Mouse (Mus musculus): ENCODE measurements at regions not wholly inside any gene's neighbourhood (a gene's known extent, or its start where the extent isn't known, plus 50 kb on each side); places are given as distances from the start of the nearest gene placed in this dataset.

DNA sequence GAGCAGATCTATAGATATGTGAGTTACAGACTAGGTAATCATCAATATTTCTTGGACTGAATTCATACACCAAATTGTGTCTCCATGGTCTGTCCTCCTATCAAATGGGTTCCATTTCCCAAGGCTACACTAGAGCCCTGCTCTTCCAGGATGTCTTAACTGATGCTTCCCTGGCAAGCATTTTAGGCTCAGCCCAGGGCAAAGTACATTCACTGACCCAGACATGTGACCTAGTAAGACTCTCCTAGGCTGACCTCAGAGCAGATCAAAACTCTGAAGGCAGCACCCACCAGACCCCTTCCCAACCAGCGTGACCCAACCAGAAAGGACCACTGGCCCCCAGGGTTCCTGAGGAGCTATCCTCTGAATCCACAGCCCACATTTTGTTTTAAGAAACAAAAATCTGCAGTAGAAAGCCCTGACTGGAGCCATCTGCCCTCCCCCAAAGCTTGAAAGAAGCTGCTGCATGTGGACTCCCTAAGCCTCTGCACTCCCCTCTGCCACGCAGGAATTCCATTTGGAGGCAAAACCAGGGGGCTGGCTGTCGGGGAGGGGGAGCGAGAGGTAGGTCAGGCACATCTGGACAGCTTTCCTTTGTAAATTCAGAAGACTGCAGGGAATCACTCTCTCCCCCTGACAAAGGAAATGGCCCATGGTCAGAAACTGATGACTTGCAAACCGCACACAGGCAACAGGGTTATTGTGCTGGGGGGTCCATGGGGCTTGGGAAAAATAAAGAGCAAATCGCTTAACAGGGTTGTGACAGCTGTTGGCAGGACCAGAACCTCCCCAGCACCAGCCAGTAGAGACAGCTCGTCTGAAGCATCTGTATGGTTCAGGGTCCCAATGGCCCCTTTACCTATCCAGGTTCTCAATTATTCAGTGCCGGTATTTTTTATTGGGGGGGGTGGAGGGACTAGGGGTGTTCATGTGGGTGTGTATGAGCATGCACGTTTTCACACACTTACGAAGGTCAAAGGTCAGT lies 182.0 kb upstream of the Usp24 start:
- 41% methylated on average over 10 of the region's 10 CpGs for WGBS
- H3K27ac ChIP-seq (replicated peaks; ENCODE audit: low read depth, low read length): peak overlapping the region; percentile 58; the same call in 1 of the 2 replicates
- no peaks in the 10 kb centered on the region for H3K27me3 ChIP-seq (replicated peaks; ENCODE audit: control insufficient read depth, insufficient read depth, low read length)
- ATAC-seq (ENCODE audit: low read depth) (no peak), DNase-seq (ENCODE audit: low spot score) (peak; percentile 54)
- H3K9ac ChIP-seq (ENCODE audit: low read depth, low read length): no peak overlapping the region
- H3K4me1 ChIP-seq (ENCODE audit: control insufficient read depth, insufficient read depth, low read length): peaks cover 24% of the 10 kb centered on the region
- H3K36me3 ChIP-seq (ENCODE audit: control insufficient read depth, insufficient read depth, low read length): no peaks in the 10 kb centered on the region
- H3K9me3 ChIP-seq (ENCODE audit: control insufficient read depth, low read length): no peaks in the 10 kb centered on the region
- H3K4me3 ChIP-seq (ENCODE audit: low read depth, low read length): no peak overlapping the region
- no peak overlapping the region for H3K4me2 ChIP-seq (ENCODE audit: low read depth, low read length)

GRCm38 (mm10) chr4:106142741-106143140 lies 173.3 kb upstream of the Usp24 start:
- ATAC-seq (ENCODE audit: low read depth) (no peak), DNase-seq (ENCODE audit: low spot score) (peak; percentile 41)
- Histone ChIP-seq H3K4me2 (ENCODE audit: low read depth, low read length) (no peak overlapping the region), H3K9ac (ENCODE audit: low read depth, low read length) (no peak overlapping the region), H3K27me3 (replicated peaks; ENCODE audit: control insufficient read depth, insufficient read depth, low read length) (no peaks in the 10 kb centered on the region), H3K9me3 (ENCODE audit: control insufficient read depth, low read length) (no peaks in the 10 kb centered on the region), H3K36me3 (ENCODE audit: control insufficient read depth, insufficient read depth, low read length) (no peaks in the 10 kb centered on the region), H3K4me3 (ENCODE audit: low read depth, low read length) (no peak overlapping the region), H3K27ac (replicated peaks; ENCODE audit: low read depth, low read length) (no peak overlapping the region), H3K4me1 (ENCODE audit: control insufficient read depth, insufficient read depth, low read length) (peaks cover 7% of the 10 kb centered on the region; the same call in 1 of the 2 replicates)
- WGBS: 80% methylated on average over 4 of the region's 4 CpGs

DNA sequence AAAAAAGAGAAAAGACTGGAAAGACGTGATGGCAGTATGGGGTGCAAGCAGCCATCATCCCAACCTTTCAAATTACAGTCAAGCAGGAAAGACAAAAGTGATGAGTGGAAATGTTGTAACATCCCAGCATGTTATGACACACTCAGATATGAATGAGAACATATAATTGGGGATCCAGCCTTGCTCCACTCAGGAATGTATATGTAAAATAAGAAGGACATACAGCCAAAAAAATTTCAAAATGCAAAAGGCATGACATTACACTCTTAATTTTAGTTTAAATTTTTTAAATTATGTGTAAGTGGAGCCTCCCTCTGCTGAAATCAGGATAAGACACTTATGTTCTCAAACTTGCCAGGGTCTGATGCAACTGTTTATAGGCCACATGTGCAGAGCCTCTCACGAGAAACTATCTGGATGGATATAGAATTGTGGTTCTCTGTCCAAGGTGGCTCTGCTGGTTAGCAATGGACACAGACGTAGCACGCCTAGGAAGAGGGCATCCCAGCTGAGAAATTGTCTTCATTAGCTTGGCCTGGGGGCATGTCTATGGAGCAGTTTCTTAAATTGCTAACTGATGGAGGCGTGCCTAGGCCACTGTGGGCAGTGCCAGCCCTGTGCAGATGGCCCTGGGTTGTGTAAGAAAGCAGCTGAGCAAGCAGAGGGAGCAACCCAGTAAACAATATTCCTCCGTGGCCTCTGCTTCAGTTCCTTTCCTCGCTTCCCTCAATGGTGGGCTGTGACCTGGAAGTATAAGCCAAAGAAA lies 171.5 kb upstream of the Usp24 start:
- Histone ChIP-seq H3K4me2 (ENCODE audit: low read depth, low read length) (no peak overlapping the region), H3K27ac (replicated peaks; ENCODE audit: low read depth, low read length) (no peak overlapping the region; the same call in 1 of the 2 replicates), H3K27me3 (replicated peaks; ENCODE audit: control insufficient read depth, insufficient read depth, low read length) (no peaks in the 10 kb centered on the region), H3K4me3 (ENCODE audit: low read depth, low read length) (no peak overlapping the region), H3K9ac (ENCODE audit: low read depth, low read length) (no peak overlapping the region), H3K4me1 (ENCODE audit: control insufficient read depth, insufficient read depth, low read length) (peaks cover 7% of the 10 kb centered on the region; the same call in 1 of the 2 replicates), H3K9me3 (ENCODE audit: control insufficient read depth, low read length) (no peaks in the 10 kb centered on the region), H3K36me3 (ENCODE audit: control insufficient read depth, insufficient read depth, low read length) (no peaks in the 10 kb centered on the region)
- ATAC-seq (ENCODE audit: low read depth) (no peak; the same call in 1 of the 2 replicates), DNase-seq (ENCODE audit: low spot score) (peak; percentile 84)
- 67% methylated on average over 7 of the region's 7 CpGs for WGBS

DNA sequence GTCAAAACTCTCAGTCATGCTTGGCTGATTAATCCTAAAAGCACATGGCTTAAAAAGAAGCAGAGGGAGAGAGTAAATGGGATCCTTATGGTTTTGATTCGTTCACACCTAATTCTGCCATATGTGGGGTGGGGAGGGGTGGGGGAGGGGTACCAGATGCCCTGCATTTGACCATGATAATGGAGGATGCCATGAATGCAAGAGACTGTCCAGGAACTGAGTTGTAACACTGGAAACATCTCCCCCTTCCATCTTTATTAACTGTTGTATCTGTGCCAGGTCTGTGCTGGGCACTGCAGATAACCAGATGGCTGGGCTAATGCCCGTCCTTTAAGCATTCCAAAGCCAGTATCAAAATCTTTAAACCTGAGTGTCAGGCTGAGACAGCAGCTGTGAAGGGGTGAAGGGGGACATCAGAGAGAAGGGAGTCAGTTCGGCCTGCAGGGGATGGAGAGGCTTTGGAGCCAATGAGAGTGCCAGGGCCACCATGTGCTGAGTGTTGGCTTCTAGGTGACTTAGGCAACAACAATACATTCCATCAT lies 169.0 kb upstream of the Usp24 start:
- Histone ChIP-seq H3K4me3 (ENCODE audit: low read depth, low read length) (no peak overlapping the region), H3K27ac (replicated peaks; ENCODE audit: low read depth, low read length) (no peak overlapping the region), H3K4me2 (ENCODE audit: low read depth, low read length) (no peak overlapping the region), H3K9ac (ENCODE audit: low read depth, low read length) (no peak overlapping the region), H3K9me3 (ENCODE audit: control insufficient read depth, low read length) (no peaks in the 10 kb centered on the region), H3K27me3 (replicated peaks; ENCODE audit: control insufficient read depth, insufficient read depth, low read length) (no peaks in the 10 kb centered on the region), H3K36me3 (ENCODE audit: control insufficient read depth, insufficient read depth, low read length) (no peaks in the 10 kb centered on the region), H3K4me1 (ENCODE audit: control insufficient read depth, insufficient read depth, low read length) (peaks cover 15% of the 10 kb centered on the region)
- DNase-seq (ENCODE audit: low spot score) (no peak), ATAC-seq (ENCODE audit: low read depth) (no peak)
- 53% methylated on average over 3 of the region's 3 CpGs for WGBS

DNA sequence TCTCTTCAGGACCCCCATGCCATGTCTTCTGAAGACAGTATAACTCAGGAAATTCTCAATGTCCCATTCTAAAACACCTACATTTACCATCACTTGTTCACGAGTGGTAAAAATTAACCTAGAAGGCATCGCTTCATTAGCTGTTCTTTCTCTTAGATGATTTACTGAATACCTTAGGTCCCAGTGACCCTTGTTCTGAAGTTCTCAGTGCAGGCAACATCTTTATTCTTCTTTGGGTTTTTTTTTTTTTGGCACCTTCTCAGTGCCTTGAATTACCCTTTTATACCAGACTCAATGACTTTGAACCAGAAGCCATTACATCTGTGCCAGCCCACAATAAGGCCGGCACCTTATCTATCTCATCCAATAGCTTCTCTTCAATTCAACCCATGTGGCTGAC lies 167.1 kb upstream of the Usp24 start:
- Histone ChIP-seq H3K4me2 (ENCODE audit: low read depth, low read length) (no peak overlapping the region), H3K27ac (replicated peaks; ENCODE audit: low read depth, low read length) (peak overlapping the region; percentile 68; the same call in 1 of the 2 replicates)
- WGBS: 88% methylated on average over 3 of the region's 3 CpGs

DNA sequence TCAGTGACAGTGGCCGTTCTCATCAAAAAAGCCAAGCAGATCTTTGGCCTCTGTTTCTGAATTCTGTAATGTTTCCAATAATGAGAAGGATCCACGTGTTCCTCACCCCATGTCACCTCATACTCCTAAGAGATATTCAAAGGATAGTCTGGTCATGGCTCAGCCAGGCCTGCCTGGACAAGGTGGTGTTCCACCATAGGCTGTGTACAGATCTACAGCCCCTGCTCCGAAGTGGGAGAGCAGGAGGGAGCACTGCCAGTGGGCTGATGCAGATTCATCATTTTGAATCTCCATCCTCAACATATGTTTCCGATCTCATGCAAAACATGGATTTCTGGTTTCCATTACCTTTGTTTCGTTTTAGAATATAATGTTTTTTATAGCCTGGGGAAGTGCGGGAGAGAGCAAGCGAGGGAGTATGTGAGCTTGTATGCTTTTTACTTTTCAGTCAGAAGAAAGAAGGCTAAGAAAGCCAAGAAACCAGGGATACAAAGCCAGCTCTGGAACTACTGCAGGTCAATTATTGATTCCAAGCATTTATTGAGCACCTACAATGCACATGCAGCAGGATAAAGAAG lies 166.5 kb upstream of the Usp24 start:
- WGBS: 37% methylated on average over 7 of the region's 7 CpGs
- Histone ChIP-seq H3K9me3 (ENCODE audit: control insufficient read depth, low read length) (no peaks in the 10 kb centered on the region), H3K4me2 (ENCODE audit: low read depth, low read length) (no peak overlapping the region), H3K27ac (replicated peaks; ENCODE audit: low read depth, low read length) (peak overlapping the region; percentile 68), H3K4me1 (ENCODE audit: control insufficient read depth, insufficient read depth, low read length) (peaks cover 15% of the 10 kb centered on the region), H3K4me3 (ENCODE audit: low read depth, low read length) (no peak overlapping the region), H3K27me3 (replicated peaks; ENCODE audit: control insufficient read depth, insufficient read depth, low read length) (no peaks in the 10 kb centered on the region), H3K9ac (ENCODE audit: low read depth, low read length) (no peak overlapping the region), H3K36me3 (ENCODE audit: control insufficient read depth, insufficient read depth, low read length) (no peaks in the 10 kb centered on the region)
- ATAC-seq (ENCODE audit: low read depth) (peak; percentile 42; the same call in 1 of the 2 replicates), DNase-seq (ENCODE audit: low spot score) (peak; percentile 87)

More for the DNA sequence above, 167.1 kb upstream of the Usp24 start:
- H3K27me3 ChIP-seq (replicated peaks; ENCODE audit: control insufficient read depth, insufficient read depth, low read length): no peaks in the 10 kb centered on the region
- ATAC-seq (ENCODE audit: low read depth): no peak
- no peaks in the 10 kb centered on the region for H3K36me3 ChIP-seq (ENCODE audit: control insufficient read depth, insufficient read depth, low read length)
- peaks cover 15% of the 10 kb centered on the region for H3K4me1 ChIP-seq (ENCODE audit: control insufficient read depth, insufficient read depth, low read length)
- H3K4me3 ChIP-seq (ENCODE audit: low read depth, low read length): no peak overlapping the region
- DNase-seq (ENCODE audit: low spot score): no peak
- no peaks in the 10 kb centered on the region for H3K9me3 ChIP-seq (ENCODE audit: control insufficient read depth, low read length)
- no peak overlapping the region for H3K9ac ChIP-seq (ENCODE audit: low read depth, low read length)

DNA sequence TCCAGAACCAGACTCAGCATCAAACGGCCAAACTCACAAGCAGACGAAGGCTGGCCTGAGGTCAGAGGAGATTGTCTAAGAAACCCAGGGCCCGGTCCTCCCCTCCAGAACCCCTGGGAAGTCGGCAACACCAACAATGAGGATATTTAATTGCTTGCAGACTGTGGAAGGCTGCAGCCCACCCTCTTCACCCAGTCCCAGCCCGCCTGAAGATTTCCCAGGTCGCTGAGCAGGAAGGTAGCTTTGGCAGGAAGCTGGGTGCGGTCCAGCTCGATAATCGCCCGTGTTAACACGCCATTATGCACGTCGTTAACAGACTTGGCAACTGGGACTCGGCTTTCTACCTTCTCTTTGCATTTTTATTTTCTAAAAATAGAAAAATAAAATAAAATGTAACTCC lies 165.2 kb upstream of the Usp24 start:
- Histone ChIP-seq H3K4me2 (ENCODE audit: low read depth, low read length) (no peak overlapping the region), H3K36me3 (ENCODE audit: control insufficient read depth, insufficient read depth, low read length) (no peaks in the 10 kb centered on the region), H3K4me1 (ENCODE audit: control insufficient read depth, insufficient read depth, low read length) (peaks cover 11% of the 10 kb centered on the region), H3K9me3 (ENCODE audit: control insufficient read depth, low read length) (no peaks in the 10 kb centered on the region), H3K4me3 (ENCODE audit: low read depth, low read length) (no peak overlapping the region), H3K9ac (ENCODE audit: low read depth, low read length) (no peak overlapping the region), H3K27me3 (replicated peaks; ENCODE audit: control insufficient read depth, insufficient read depth, low read length) (no peaks in the 10 kb centered on the region), H3K27ac (replicated peaks; ENCODE audit: low read depth, low read length) (peak overlapping the region; percentile 68)
- 53% methylated on average over 14 of the region's 14 CpGs for WGBS
- no peak for ATAC-seq (ENCODE audit: low read depth)
- DNase-seq (ENCODE audit: low spot score): peak; percentile 43

DNA sequence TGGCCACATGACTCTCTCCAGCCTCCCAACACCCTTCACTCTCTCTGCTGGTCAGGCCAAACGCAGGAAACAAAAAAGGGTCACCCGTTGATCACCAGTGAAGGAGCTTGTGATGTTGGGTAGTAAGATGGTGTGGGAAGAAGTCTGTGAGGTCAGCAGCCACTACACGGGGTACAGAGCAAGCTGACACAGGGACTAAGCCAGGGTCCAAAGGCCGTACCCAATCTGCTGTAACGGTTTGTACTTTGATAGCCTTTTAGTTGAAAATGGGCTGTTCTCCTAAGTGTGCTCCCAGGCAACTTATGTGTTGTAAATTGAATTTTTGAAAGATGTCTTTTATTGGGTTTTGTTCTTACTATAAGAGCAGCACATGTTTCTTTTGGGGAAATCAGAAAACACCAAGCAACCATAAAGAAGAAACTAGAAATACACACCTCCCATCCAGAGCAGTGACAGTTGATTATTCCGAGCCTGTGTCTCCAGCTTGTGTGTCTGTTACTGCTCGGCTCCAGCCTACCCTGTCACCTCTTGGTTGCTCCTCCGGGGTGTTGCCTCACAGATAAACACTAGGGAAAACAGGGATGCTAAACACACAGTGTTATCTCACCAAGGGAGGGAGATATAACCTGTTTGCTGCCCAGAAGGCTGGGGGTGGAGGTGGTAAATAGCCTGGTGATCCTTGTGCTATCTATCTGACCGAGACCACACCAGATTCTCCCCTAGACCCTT lies 158.4 kb upstream of the Usp24 start:
- Histone ChIP-seq H3K4me2 (ENCODE audit: low read depth, low read length) (no peak overlapping the region), H3K9me3 (ENCODE audit: control insufficient read depth, low read length) (no peaks in the 10 kb centered on the region), H3K4me3 (ENCODE audit: low read depth, low read length) (no peak overlapping the region), H3K4me1 (ENCODE audit: control insufficient read depth, insufficient read depth, low read length) (no peaks in the 10 kb centered on the region), H3K27ac (replicated peaks; ENCODE audit: low read depth, low read length) (no peak overlapping the region), H3K36me3 (ENCODE audit: control insufficient read depth, insufficient read depth, low read length) (no peaks in the 10 kb centered on the region), H3K9ac (ENCODE audit: low read depth, low read length) (no peak overlapping the region), H3K27me3 (replicated peaks; ENCODE audit: control insufficient read depth, insufficient read depth, low read length) (no peaks in the 10 kb centered on the region)
- DNase-seq (ENCODE audit: low spot score): no peak
- WGBS: 82% methylated on average over 9 of the region's 9 CpGs
- ATAC-seq (ENCODE audit: low read depth): no peak

Data from embryonic facial prominence, embryonic 14.5 days (tissue).